In the genomic region with DNA sequence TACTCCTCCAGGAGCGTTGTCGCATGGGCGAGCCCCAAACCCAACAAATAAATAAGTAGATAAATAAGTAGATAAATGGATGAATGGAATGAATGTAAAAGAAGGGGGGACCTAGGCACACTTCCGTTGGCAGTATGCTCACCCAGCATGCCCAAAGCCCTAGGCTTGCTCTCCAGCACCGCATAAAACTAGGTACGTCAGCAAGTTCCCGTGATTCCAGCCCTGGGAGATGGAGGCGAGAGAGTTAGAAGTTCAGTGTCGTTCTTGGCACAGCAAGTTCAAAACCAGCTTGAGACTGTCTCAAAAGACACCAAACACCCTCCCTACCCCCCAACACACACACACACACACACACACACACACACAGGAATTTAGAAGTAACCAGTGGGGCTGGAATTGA, we compare ENCODE assay signal across 29 mouse cellular contexts. TPM values are rescaled to one million over a fixed set of nuclear protein-coding genes. Genes with fewer than 3 reads are reported as not detected.
"Had no signal": no experiment of that assay in that cellular context is flagged by ENCODE, and none has a peak within 500 bp of the region (broad histone marks: within the 10 kb centered on the region; RNA-seq: fewer than 3 reads in every experiment).

No protein-coding gene starts in this region.

- H3K4me2 ChIP-seq: liver, embryonic 11.5 days; midbrain, embryonic 12.5 days; midbrain, embryonic 15.5 days; neural tube, embryonic 12.5 days; neural tube, embryonic 15.5 days had no signal

- H3K27ac ChIP-seq: liver, embryonic 14.5 days; macrophage; midbrain, embryonic 12.5 days; midbrain, embryonic 15.5 days; neural tube, embryonic 12.5 days; neural tube, embryonic 15.5 days; stomach, postnatal 0 days had no signal

- H3K27me3 ChIP-seq: midbrain, embryonic 12.5 days; midbrain, embryonic 15.5 days; neural tube, embryonic 12.5 days; neural tube, embryonic 15.5 days had no signal

- H3K4me3 ChIP-seq: midbrain, embryonic 12.5 days; midbrain, embryonic 15.5 days; neural tube, embryonic 12.5 days; neural tube, embryonic 15.5 days had no signal

- ATAC-seq: liver, postnatal 0 days; midbrain, embryonic 15.5 days had no signal

- H3K9me3 ChIP-seq: midbrain, embryonic 12.5 days; midbrain, embryonic 15.5 days; neural tube, embryonic 12.5 days; neural tube, embryonic 15.5 days had no signal

- H3K9ac ChIP-seq: liver, embryonic 14.5 days; liver, postnatal 0 days; lung, embryonic 14.5 days; midbrain, embryonic 12.5 days; midbrain, embryonic 15.5 days; neural tube, embryonic 12.5 days; neural tube, embryonic 15.5 days had no signal

- DNase-seq: kidney, adult 9 months; kidney, postnatal 14 days; kidney, postnatal 4 days; layer of hippocampus, adult 9-11 months; liver, postnatal 0 days; lung, embryonic 14.5 days; right cerebral cortex, adult 18-20 months; right cerebral cortex, postnatal 14 days; right cerebral cortex, postnatal 4 days; thymus, adult 2 months; thymus, postnatal 14 days; thymus, postnatal 4 days had no signal

RNA-seq across cellular contexts. Expression of a gene that starts 49.9 kb away (rescaled TPM):
- total RNA-seq: megakaryocyte, adult 5-6 weeks had no signal
- polyA plus RNA-seq: macrophage had no signal

RNA-seq across cellular contexts. Expression of a gene that starts 50.0 kb away (rescaled TPM):
- total RNA-seq: megakaryocyte, adult 5-6 weeks had no signal
- polyA plus RNA-seq: kidney, embryonic 16.5 days; limb, embryonic 11.5 days; limb, embryonic 14.5 days; liver, embryonic 11.5 days; lung, embryonic 14.5 days; lung, postnatal 0 days; macrophage; midbrain, embryonic 12.5 days; neural tube, embryonic 12.5 days; neural tube, embryonic 15.5 days; stomach, embryonic 14.5 days; stomach, postnatal 0 days; thymus, adult 2 months had no signal

RNA-seq across cellular contexts. Expression of a gene that starts 59.7 kb away (rescaled TPM):
- total RNA-seq: layer of hippocampus, postnatal 25 days; left cerebral cortex, adult 8-10 months; left cerebral cortex, postnatal 25 days; megakaryocyte, adult 5-6 weeks had no signal
- polyA plus RNA-seq: kidney, embryonic 16.5 days; limb, embryonic 11.5 days; limb, embryonic 14.5 days; liver, embryonic 11.5 days; liver, embryonic 14.5 days; liver, postnatal 0 days; lung, embryonic 14.5 days; lung, postnatal 0 days; macrophage; midbrain, embryonic 12.5 days; midbrain, embryonic 15.5 days; neural tube, embryonic 12.5 days; neural tube, embryonic 15.5 days; stomach, embryonic 14.5 days; stomach, postnatal 0 days; thymus, adult 2 months had no signal
